Mouse (Mus musculus): ENCODE data around the gene Gpr108.
A peak's percentile ranks its signal among the peaks of the same experiment; 100 is the strongest.

Gpr108 gene

GRCm38 (mm10) chr17:57264972-57265945 lies 17.0 kb upstream of the Gpr108 start:
- peaks cover 43% of the 10 kb centered on the region for H3K36me3 ChIP-seq (ENCODE audit: insufficient read depth, low read length)
- H3K4me1 ChIP-seq (replicated peaks; ENCODE audit: low read depth, low read length): peaks cover 58% of the 10 kb centered on the region
- peak overlapping the region; percentile 45 for H3K4me3 ChIP-seq (replicated peaks; ENCODE audit: low read length)
- H3K27me3 ChIP-seq (ENCODE audit: insufficient read depth, low read length): 0 out of 2 replicates have a peak, but pooled peaks cover 2% of the 10 kb centered on the region
- no peak for TF ChIP-seq CTCF (conservative IDR thresholded peaks at IDR 0.05; ENCODE audit: low read length)
- no peaks in the 10 kb centered on the region for H3K9me3 ChIP-seq (ENCODE audit: low read length)

- H3K4me3 ChIP-seq (replicated peaks; ENCODE audit: low read length): no peak overlapping the region
- H3K9me3 ChIP-seq (ENCODE audit: low read length): no peaks in the 10 kb centered on the region
- TF ChIP-seq NANOG (IDR thresholded peaks at IDR 0.05; ENCODE audit: borderline replicate concordance, low read length): no peak
- no peak for TF ChIP-seq POU5F1 (IDR thresholded peaks at IDR 0.05; ENCODE audit: borderline replicate concordance, low read length)
- no peak for TF ChIP-seq CTCF (conservative IDR thresholded peaks at IDR 0.05; ENCODE audit: low read length)
- H3K27me3 ChIP-seq (ENCODE audit: insufficient read depth, low read length): no peaks in the 10 kb centered on the region
- peaks cover 62% of the 10 kb centered on the region for H3K4me1 ChIP-seq (replicated peaks; ENCODE audit: low read depth, low read length)
- H3K36me3 ChIP-seq (ENCODE audit: insufficient read depth, low read length): peaks cover 54% of the 10 kb centered on the region
Measured at GRCm38 (mm10) chr17:57264164-57264563, 15.9 kb upstream of the Gpr108 start.

- TF ChIP-seq CTCF (conservative IDR thresholded peaks at IDR 0.05; ENCODE audit: low read length): no peak
- TF ChIP-seq POU5F1 (IDR thresholded peaks at IDR 0.05; ENCODE audit: borderline replicate concordance, low read length): no peak
- no peak for TF ChIP-seq NANOG (IDR thresholded peaks at IDR 0.05; ENCODE audit: borderline replicate concordance, low read length)
- Histone ChIP-seq H3K4me1 (replicated peaks; ENCODE audit: low read depth, low read length) (peaks cover 74% of the 10 kb centered on the region), H3K4me3 (replicated peaks; ENCODE audit: low read length) (no peak overlapping the region), H3K27me3 (ENCODE audit: insufficient read depth, low read length) (no peaks in the 10 kb centered on the region), H3K9me3 (ENCODE audit: low read length) (no peaks in the 10 kb centered on the region), H3K36me3 (ENCODE audit: insufficient read depth, low read length) (peaks cover 65% of the 10 kb centered on the region)
Measured at GRCm38 (mm10) chr17:57262901-57263550, 14.8 kb upstream of the Gpr108 start.

GRCm38 (mm10) chr17:57261796-57262195 lies 13.6 kb upstream of the Gpr108 start:
- TF ChIP-seq CTCF (conservative IDR thresholded peaks at IDR 0.05; ENCODE audit: low read length) (no peak), POU5F1 (IDR thresholded peaks at IDR 0.05; ENCODE audit: borderline replicate concordance, low read length) (no peak), NANOG (IDR thresholded peaks at IDR 0.05; ENCODE audit: borderline replicate concordance, low read length) (no peak)
- H3K36me3 ChIP-seq (ENCODE audit: insufficient read depth, low read length): peaks cover 76% of the 10 kb centered on the region
- H3K4me1 ChIP-seq (replicated peaks; ENCODE audit: low read depth, low read length): peaks cover 81% of the 10 kb centered on the region
- H3K9me3 ChIP-seq (ENCODE audit: low read length): no peaks in the 10 kb centered on the region
- no peak overlapping the region; the same call in 1 of the 2 replicates for H3K4me3 ChIP-seq (replicated peaks; ENCODE audit: low read length)
- no peaks in the 10 kb centered on the region for H3K27me3 ChIP-seq (ENCODE audit: insufficient read depth, low read length)

- no peak overlapping the region; the same call in 1 of the 2 replicates for H3K4me3 ChIP-seq (replicated peaks; ENCODE audit: low read length)
- no peaks in the 10 kb centered on the region for H3K9me3 ChIP-seq (ENCODE audit: low read length)
- no peaks in the 10 kb centered on the region for H3K27me3 ChIP-seq (ENCODE audit: insufficient read depth, low read length)
- peaks cover 81% of the 10 kb centered on the region for H3K36me3 ChIP-seq (ENCODE audit: insufficient read depth, low read length)
- TF ChIP-seq NANOG (IDR thresholded peaks at IDR 0.05; ENCODE audit: borderline replicate concordance, low read length) (no peak), POU5F1 (IDR thresholded peaks at IDR 0.05; ENCODE audit: borderline replicate concordance, low read length) (no peak), CTCF (conservative IDR thresholded peaks at IDR 0.05; ENCODE audit: low read length) (no peak)
- H3K4me1 ChIP-seq (replicated peaks; ENCODE audit: low read depth, low read length): peaks cover 82% of the 10 kb centered on the region
Measured at GRCm38 (mm10) chr17:57261286-57261685, 13.0 kb upstream of the Gpr108 start.

GRCm38 (mm10) chr17:57260351-57260750 lies 12.1 kb upstream of the Gpr108 start:
- H3K27me3 ChIP-seq (ENCODE audit: insufficient read depth, low read length): no peaks in the 10 kb centered on the region
- no peak for TF ChIP-seq POU5F1 (IDR thresholded peaks at IDR 0.05; ENCODE audit: borderline replicate concordance, low read length)
- no peak for TF ChIP-seq CTCF (conservative IDR thresholded peaks at IDR 0.05; ENCODE audit: low read length)
- TF ChIP-seq NANOG (IDR thresholded peaks at IDR 0.05; ENCODE audit: borderline replicate concordance, low read length): no peak
- H3K4me3 ChIP-seq (replicated peaks; ENCODE audit: low read length): no peak overlapping the region
- peaks cover 90% of the 10 kb centered on the region for H3K36me3 ChIP-seq (ENCODE audit: insufficient read depth, low read length)
- H3K4me1 ChIP-seq (replicated peaks; ENCODE audit: low read depth, low read length): peaks cover 78% of the 10 kb centered on the region
- no peaks in the 10 kb centered on the region for H3K9me3 ChIP-seq (ENCODE audit: low read length)

- H3K27me3 ChIP-seq (ENCODE audit: insufficient read depth, low read length): no peaks in the 10 kb centered on the region
- H3K4me3 ChIP-seq (replicated peaks; ENCODE audit: low read length): no peak overlapping the region
- TF ChIP-seq CTCF (conservative IDR thresholded peaks at IDR 0.05; ENCODE audit: low read length): no peak
- TF ChIP-seq POU5F1 (IDR thresholded peaks at IDR 0.05; ENCODE audit: borderline replicate concordance, low read length): no peak
- no peak for TF ChIP-seq NANOG (IDR thresholded peaks at IDR 0.05; ENCODE audit: borderline replicate concordance, low read length)
- peaks cover 97% of the 10 kb centered on the region for H3K36me3 ChIP-seq (ENCODE audit: insufficient read depth, low read length)
- H3K4me1 ChIP-seq (replicated peaks; ENCODE audit: low read depth, low read length): peaks cover 78% of the 10 kb centered on the region
- no peaks in the 10 kb centered on the region for H3K9me3 ChIP-seq (ENCODE audit: low read length)
Measured at GRCm38 (mm10) chr17:57259742-57260141, 11.5 kb upstream of the Gpr108 start.

- Histone ChIP-seq H3K4me1 (replicated peaks; ENCODE audit: low read depth, low read length) (peaks cover 78% of the 10 kb centered on the region), H3K27me3 (ENCODE audit: insufficient read depth, low read length) (no peaks in the 10 kb centered on the region), H3K9me3 (ENCODE audit: low read length) (no peaks in the 10 kb centered on the region), H3K36me3 (ENCODE audit: insufficient read depth, low read length) (peaks cover 99% of the 10 kb centered on the region), H3K4me3 (replicated peaks; ENCODE audit: low read length) (no peak overlapping the region)
- TF ChIP-seq CTCF (conservative IDR thresholded peaks at IDR 0.05; ENCODE audit: low read length) (no peak), POU5F1 (IDR thresholded peaks at IDR 0.05; ENCODE audit: borderline replicate concordance, low read length) (no peak), NANOG (IDR thresholded peaks at IDR 0.05; ENCODE audit: borderline replicate concordance, low read length) (no peak)
Measured at GRCm38 (mm10) chr17:57258191-57258590, 9.9 kb upstream of the Gpr108 start.

All from E14TG2a.4 (cell line).